Mouse (Mus musculus): ENCODE measurements at regions not wholly inside any gene's neighbourhood (a gene's known extent, or its start where the extent isn't known, plus 50 kb on each side); places are given as distances from the start of the nearest gene placed in this dataset.

DNA sequence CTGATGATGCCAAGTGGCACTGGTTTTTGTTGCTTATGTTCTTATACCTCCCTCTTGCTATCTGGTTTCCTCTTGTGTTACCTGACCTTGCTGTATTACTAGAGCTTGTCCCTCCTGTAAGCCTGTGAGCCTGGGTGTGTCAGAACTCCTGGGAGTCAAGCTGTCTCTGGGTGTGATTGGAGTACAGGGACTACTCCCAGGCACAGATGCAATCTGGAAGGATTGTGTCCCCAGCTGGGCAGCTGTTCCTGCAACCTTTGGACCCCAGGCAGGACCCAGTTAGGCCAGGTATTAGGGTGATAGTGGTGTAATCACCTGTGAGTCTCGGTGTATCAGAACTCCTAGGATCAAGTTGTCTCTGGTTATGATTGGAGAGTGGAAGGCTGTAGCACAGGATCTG is 97.4 kb upstream of the Dock11 start:
- no peak for DNase-seq (ENCODE audit: low spot score in 2 of 2)

- peak; percentile 0 to 10 for DNase-seq (ENCODE audit: low spot score in 2 of 2)
Observed at GRCm38 (mm10) chrX:35813206-35813605, 75.4 kb upstream of the Dock11 start.

- DNase-seq (ENCODE audit: low spot score in 2 of 2) = peak; percentile 4 to 5
Observed at GRCm38 (mm10) chrX:35834411-35834810, 54.2 kb upstream of the Dock11 start.

- no peak for DNase-seq (ENCODE audit: low spot score in 2 of 2)
Observed at GRCm38 (mm10) chrX:35838064-35838463, 50.6 kb upstream of the Dock11 start.
